Mouse (Mus musculus) heart, embryonic 13.5 days (tissue): Measurements from ENCODE around the gene Drg2. TPM values are rescaled to one million over a fixed set of nuclear protein-coding genes. Genes with fewer than 3 reads are reported as not detected.

Experiments used
- ATAC-seq: fragments of 200-750 bp; cut with Nextera tagmentation; 2 replicates; pipeline ENCODE4 v1.8.0; 2017; ENCODE audit warnings: moderate TSS enrichment; ENCODE audit not compliant: insufficient number of reproducible peaks, low FRiP score, low TSS enrichment; ENCODE audit errors: extremely low read depth
- H3K27ac ChIP-seq: fragments of 300-500 bp; sonication (generic); replicated peaks from 2 replicates; pipeline ENCODE4 v1.5.1; 2015; ENCODE audit warnings: moderate library complexity, mild to moderate bottlenecking, inconsistent platforms
- H3K27me3 ChIP-seq: fragments of 300-500 bp; sonication (generic); replicated peaks from 2 replicates; pipeline ENCODE4 v1.6.1; 2015; ENCODE audit warnings: mild to moderate bottlenecking, inconsistent platforms
- H3K36me3 ChIP-seq: fragments of 300-500 bp; sonication (generic); 2 replicates; pipeline ENCODE4 v1.6.1; 2015; ENCODE audit warnings: mild to moderate bottlenecking, inconsistent platforms
- H3K4me1 ChIP-seq: fragments of 300-500 bp; sonication (generic); 2 replicates; pipeline ENCODE4 v1.6.1; 2015; ENCODE audit warnings: inconsistent platforms
- H3K4me2 ChIP-seq: fragments of 300-500 bp; sonication (generic); 2 replicates; pipeline ENCODE4 v1.6.1; 2015; ENCODE audit warnings: inconsistent platforms, mild to moderate bottlenecking, moderate library complexity
- H3K4me3 ChIP-seq: fragments of 300-500 bp; sonication (generic); 2 replicates; pipeline ENCODE4 v1.5.1; 2015; ENCODE audit warnings: moderate library complexity, mild to moderate bottlenecking, inconsistent platforms
- H3K9ac ChIP-seq: fragments of 300-500 bp; sonication (generic); 2 replicates; pipeline ENCODE4 v1.6.1; 2015; ENCODE audit warnings: inconsistent platforms, mild to moderate bottlenecking, moderate library complexity
- H3K9me3 ChIP-seq: fragments of 300-500 bp; sonication (generic); 2 replicates; pipeline ENCODE4 v1.6.1; 2016; ENCODE audit warnings: inconsistent platforms
- WGBS: fragments of 180-500 bp; shearing (Covaris S2); methylation state at CpG from one replicate; pipeline ENCODE4 v1.1.7; 2015; ENCODE audit warnings: mixed read lengths; 5-methylcytosine and 5-hydroxymethylcytosine counted together
- polyA plus RNA-seq: library from polyadenylated mRNA; unstranded; fragments of >200 nt; fragmentation: Nextera tagmentation; extraction: Ambion mirVana; gene quantifications from 2 replicates; pipeline ENCODE4 v1.2.1, GENCODE M21; 2015

Gene Drg2
- polyA plus RNA-seq, 1 experiment from 2014 or later: 70.9 TPM

GRCm38 (mm10) chr11:60470743-60471142, 16.4 kb downstream of the Drg2 start:
- Histone ChIP-seq H3K9ac (no peak overlapping the region), H3K27ac (no peak overlapping the region), H3K36me3 (peaks cover 50% of the 10 kb centered on the region), H3K4me1 (0 out of 2 replicates have a peak, but pooled peaks cover 3% of the 10 kb centered on the region), H3K27me3 (no peaks in the 10 kb centered on the region; the same call in 1 of the 2 replicates), H3K9me3 (no peaks in the 10 kb centered on the region), H3K4me3 (no peak overlapping the region), H3K4me2 (no peak overlapping the region)
- ATAC-seq: no peak
- 80% methylated on average over 9 of the region's 9 CpGs for WGBS

GRCm38 (mm10) chr11:60474534-60474933, 20.1 kb downstream of the Drg2 start:
- peaks cover 3% of the 10 kb centered on the region; the same call in 1 of the 2 replicates for H3K4me1 ChIP-seq
- H3K27me3 ChIP-seq: peaks cover 12% of the 10 kb centered on the region
- H3K9me3 ChIP-seq: no peaks in the 10 kb centered on the region
- H3K9ac ChIP-seq: no peak overlapping the region
- H3K36me3 ChIP-seq: peaks cover 12% of the 10 kb centered on the region
- H3K4me2 ChIP-seq: no peak overlapping the region
- ATAC-seq: no peak
- H3K27ac ChIP-seq: no peak overlapping the region
- H3K4me3 ChIP-seq: no peak overlapping the region
- 79% methylated on average over 5 of the region's 5 CpGs for WGBS

GRCm38 (mm10) chr11:60475668-60476362, 21.4 kb downstream of the Drg2 start:
- H3K9ac ChIP-seq: no peak overlapping the region
- H3K4me3 ChIP-seq: no peak overlapping the region
- 0 out of 2 replicates have a peak, but pooled peaks cover 2% of the 10 kb centered on the region for H3K36me3 ChIP-seq
- no peaks in the 10 kb centered on the region for H3K9me3 ChIP-seq
- H3K27ac ChIP-seq: no peak overlapping the region
- WGBS: 84% methylated on average over 5 of the region's 5 CpGs
- H3K27me3 ChIP-seq: peaks cover 24% of the 10 kb centered on the region
- H3K4me2 ChIP-seq: no peak overlapping the region
- ATAC-seq: no peak
- H3K4me1 ChIP-seq: peaks cover 3% of the 10 kb centered on the region; the same call in 1 of the 2 replicates

DNA sequence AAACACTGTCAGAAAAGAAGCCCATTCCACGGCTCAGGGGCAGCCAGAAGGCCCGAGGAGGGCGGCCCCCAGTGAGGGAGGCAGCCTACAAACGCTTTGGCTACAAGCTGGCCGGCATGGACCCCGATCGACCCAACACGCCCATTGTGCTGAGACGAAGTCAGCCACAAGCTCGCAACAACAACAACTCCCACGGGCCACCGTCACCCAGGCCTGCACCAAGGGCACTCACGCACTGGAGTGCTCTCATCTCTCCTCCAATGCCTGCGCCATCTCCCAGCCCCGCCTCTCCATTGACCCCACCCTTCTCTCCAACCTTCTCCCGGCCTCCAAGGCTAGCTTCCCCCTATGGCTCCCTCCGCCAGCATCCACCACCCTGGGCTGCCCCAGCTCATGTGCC, 23.7 kb downstream of the Drg2 start:
- Histone ChIP-seq H3K27ac (no peak overlapping the region), H3K27me3 (peaks cover 24% of the 10 kb centered on the region), H3K9ac (peak overlapping the region; percentile 52; the same call in 1 of the 2 replicates), H3K4me2 (peak overlapping the region; percentile 62), H3K4me3 (peak overlapping the region; percentile 31), H3K36me3 (no peaks in the 10 kb centered on the region), H3K9me3 (no peaks in the 10 kb centered on the region), H3K4me1 (no peaks in the 10 kb centered on the region; the same call in 1 of the 2 replicates)
- ATAC-seq: no peak
- WGBS: 8% methylated on average over 17 of the region's 17 CpGs

DNA sequence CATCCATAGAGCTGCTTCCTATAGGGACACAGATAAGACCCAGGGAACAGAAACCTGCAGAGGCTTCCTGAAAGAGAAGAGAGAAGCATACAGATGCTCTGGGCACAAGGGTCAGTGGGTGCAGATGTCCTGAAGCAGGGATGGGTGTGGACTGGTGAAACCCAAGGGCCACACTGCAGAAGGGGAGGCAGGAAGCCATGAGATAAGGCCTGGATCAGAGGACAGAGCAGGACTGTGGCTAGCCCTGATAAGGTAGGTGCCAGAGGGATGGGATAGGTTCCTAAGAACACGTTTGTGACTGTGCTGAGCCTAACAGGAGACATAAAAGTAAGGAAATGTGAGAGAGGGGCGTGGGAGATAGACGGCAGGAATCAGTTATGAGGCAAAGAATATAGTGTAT, 31.9 kb downstream of the Drg2 start:
- 35% methylated on average over 3 of the region's 3 CpGs for WGBS
- Histone ChIP-seq H3K27me3 (no peaks in the 10 kb centered on the region), H3K9ac (no peak overlapping the region), H3K9me3 (no peaks in the 10 kb centered on the region), H3K27ac (no peak overlapping the region), H3K4me1 (0 out of 2 replicates have a peak, but pooled peaks cover 2% of the 10 kb centered on the region), H3K4me2 (peak overlapping the region; percentile 5; the same call in 1 of the 2 replicates), H3K4me3 (no peak overlapping the region), H3K36me3 (no peaks in the 10 kb centered on the region)
- no peak for ATAC-seq

DNA sequence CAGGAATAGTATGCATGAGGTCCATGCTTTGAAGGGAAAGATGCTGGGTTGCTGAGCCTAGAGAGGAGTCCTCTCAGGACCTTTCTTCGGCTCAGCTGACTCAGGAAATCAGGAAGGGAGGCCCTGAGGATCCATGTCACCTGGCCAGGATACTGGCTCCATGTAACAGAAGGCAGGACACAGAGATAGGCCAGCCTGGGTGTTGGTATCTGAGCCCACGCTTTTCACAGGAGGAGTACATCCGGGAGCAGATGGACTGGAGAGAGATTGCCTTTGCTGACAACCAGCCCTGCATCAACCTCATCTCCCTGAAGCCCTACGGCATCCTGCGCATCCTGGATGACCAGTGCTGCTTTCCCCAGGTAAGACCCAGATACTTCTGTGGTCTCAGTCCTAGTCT, 38.3 kb downstream of the Drg2 start:
- H3K4me2 ChIP-seq: no peak overlapping the region
- peaks cover 38% of the 10 kb centered on the region for H3K27me3 ChIP-seq
- no peaks in the 10 kb centered on the region for H3K4me1 ChIP-seq
- no peaks in the 10 kb centered on the region for H3K36me3 ChIP-seq
- H3K9ac ChIP-seq: no peak overlapping the region
- no peak for ATAC-seq
- 77% methylated on average over 5 of the region's 5 CpGs for WGBS
- no peak overlapping the region for H3K4me3 ChIP-seq
- H3K9me3 ChIP-seq: no peaks in the 10 kb centered on the region
- no peak overlapping the region for H3K27ac ChIP-seq

GRCm38 (mm10) chr11:60495692-60496091, 41.3 kb downstream of the Drg2 start:
- Histone ChIP-seq H3K27ac (no peak overlapping the region), H3K9me3 (no peaks in the 10 kb centered on the region), H3K4me1 (no peaks in the 10 kb centered on the region), H3K4me3 (no peak overlapping the region), H3K4me2 (no peak overlapping the region), H3K27me3 (peaks cover 38% of the 10 kb centered on the region), H3K36me3 (no peaks in the 10 kb centered on the region), H3K9ac (no peak overlapping the region)
- no peak for ATAC-seq
- 59% methylated on average over 2 of the region's 2 CpGs for WGBS

DNA sequence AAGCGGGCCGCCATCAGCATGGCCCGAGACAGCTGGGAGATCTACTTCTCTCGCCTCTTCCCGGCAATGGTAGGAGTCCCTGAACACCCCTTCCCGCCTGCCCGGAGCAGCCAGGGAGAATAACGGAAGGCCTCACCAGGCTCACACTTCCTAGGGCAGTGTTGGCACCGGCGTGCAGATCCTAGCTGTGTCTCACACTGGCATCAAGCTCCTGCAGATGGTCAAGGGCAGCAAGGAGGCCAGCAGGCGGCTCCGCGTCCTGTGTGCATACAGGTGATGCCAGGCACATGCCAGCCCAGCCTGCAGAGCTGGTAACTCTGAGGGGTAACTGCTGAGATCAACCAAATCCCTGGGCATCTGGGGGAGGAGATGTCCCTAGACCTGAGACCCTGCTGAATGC, 52.9 kb downstream of the Drg2 start:
- no peak for ATAC-seq
- Histone ChIP-seq H3K36me3 (no peaks in the 10 kb centered on the region), H3K4me1 (peaks cover 13% of the 10 kb centered on the region), H3K4me3 (no peak overlapping the region), H3K4me2 (no peak overlapping the region), H3K9ac (no peak overlapping the region), H3K27ac (no peak overlapping the region), H3K27me3 (peaks cover 49% of the 10 kb centered on the region), H3K9me3 (no peaks in the 10 kb centered on the region)
- WGBS: 75% methylated on average over 13 of the region's 13 CpGs

- Histone ChIP-seq H3K4me2 (peak overlapping the region; percentile 86), H3K4me3 (peak overlapping the region; percentile 53), H3K36me3 (no peaks in the 10 kb centered on the region), H3K9me3 (no peaks in the 10 kb centered on the region), H3K27ac (no peak overlapping the region), H3K27me3 (peaks cover 44% of the 10 kb centered on the region), H3K4me1 (peaks cover 13% of the 10 kb centered on the region), H3K9ac (peak overlapping the region; percentile 75)
- 3% methylated on average over 11 of the region's 11 CpGs for WGBS
- no peak for ATAC-seq
These were observed 54.6 kb downstream of the Drg2 start for GRCm38 (mm10) chr11:60508950-60509349.

DNA sequence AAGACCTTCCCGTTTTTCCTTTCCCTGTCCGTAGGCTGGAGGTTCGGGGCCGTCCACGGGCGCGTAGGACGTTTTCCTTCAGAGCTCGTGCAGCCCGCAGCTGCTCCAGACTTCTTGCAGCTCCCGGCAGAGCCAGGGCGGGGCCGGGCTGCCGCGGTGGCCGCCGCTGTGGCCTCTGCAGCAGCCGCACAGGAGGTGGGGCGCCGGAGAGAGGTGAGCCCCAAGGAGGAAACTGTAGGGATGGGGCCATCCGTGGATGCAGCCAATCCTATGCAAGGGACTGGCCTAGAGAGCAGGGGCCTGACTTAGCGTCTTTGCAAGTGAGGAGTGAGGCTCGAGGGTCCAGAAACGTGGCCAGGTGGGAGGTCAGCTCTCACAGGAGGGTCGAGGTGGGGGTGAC, 55.1 kb downstream of the Drg2 start:
- ATAC-seq: no peak
- H3K9ac ChIP-seq: peak overlapping the region; percentile 75
- peaks cover 13% of the 10 kb centered on the region for H3K4me1 ChIP-seq
- peak overlapping the region; percentile 86 for H3K4me2 ChIP-seq
- H3K27ac ChIP-seq: no peak overlapping the region
- H3K27me3 ChIP-seq: peaks cover 44% of the 10 kb centered on the region
- peak overlapping the region; percentile 53 for H3K4me3 ChIP-seq
- no peaks in the 10 kb centered on the region for H3K36me3 ChIP-seq
- WGBS: under 1% methylated on average over 25 of the region's 25 CpGs
- H3K9me3 ChIP-seq: no peaks in the 10 kb centered on the region

DNA sequence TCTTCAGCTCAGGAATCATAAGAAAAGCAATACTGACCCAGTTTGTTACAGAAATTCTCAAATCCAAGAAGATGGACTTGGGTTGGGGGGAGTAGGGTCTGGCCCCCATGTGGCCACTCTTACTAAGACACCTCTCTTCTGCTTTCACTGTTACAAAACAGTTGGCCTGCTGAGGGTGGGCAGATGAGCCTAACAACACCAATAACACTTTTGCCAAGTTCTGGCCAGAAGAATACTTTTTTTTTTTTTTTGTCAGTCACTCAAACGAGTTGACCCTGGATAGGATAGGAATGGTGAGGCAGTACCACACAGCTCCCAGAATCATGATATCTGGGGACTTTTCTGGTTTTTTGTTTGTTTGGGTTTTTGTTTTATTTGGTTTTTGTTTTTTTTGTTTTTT, 57.5 kb downstream of the Drg2 start:
- H3K27ac ChIP-seq: no peak overlapping the region
- no peak for ATAC-seq
- peaks cover 13% of the 10 kb centered on the region for H3K4me1 ChIP-seq
- WGBS: 67% methylated on average over 1 of the region's 1 CpGs
- no peak overlapping the region for H3K4me3 ChIP-seq
- no peaks in the 10 kb centered on the region for H3K9me3 ChIP-seq
- no peak overlapping the region for H3K4me2 ChIP-seq
- H3K27me3 ChIP-seq: peaks cover 40% of the 10 kb centered on the region
- no peaks in the 10 kb centered on the region for H3K36me3 ChIP-seq
- H3K9ac ChIP-seq: no peak overlapping the region

DNA sequence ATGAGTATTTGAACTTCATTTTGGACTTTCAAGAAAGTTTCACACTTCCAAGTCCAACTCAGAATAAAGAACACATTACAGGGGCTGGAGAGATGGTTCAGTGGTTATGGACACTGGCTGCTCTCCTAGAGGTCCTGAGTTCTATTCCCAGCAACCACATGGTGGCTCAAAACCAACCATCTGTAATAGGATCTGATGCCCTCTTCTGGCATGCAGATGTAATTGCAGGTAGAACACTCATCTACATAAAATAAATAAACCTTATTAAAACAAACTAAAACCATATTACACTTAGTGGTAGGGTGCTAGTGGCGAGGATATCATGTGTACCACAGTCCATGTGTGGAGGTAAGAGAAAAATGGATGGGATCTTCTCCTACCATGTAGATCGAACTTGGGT, 58.1 kb downstream of the Drg2 start:
- 67% methylated on average over 2 of the region's 2 CpGs for WGBS
- Histone ChIP-seq H3K4me1 (peaks cover 13% of the 10 kb centered on the region), H3K4me2 (no peak overlapping the region), H3K4me3 (no peak overlapping the region), H3K27ac (no peak overlapping the region), H3K9me3 (no peaks in the 10 kb centered on the region), H3K9ac (no peak overlapping the region), H3K27me3 (peaks cover 34% of the 10 kb centered on the region), H3K36me3 (no peaks in the 10 kb centered on the region)
- no peak for ATAC-seq
